Mouse (Mus musculus) spleen, postnatal 36 days (tissue): Measurements from ENCODE around the gene Sdk2.

Experiments
- DNase-seq, 2 experiments: peaks; one replicate each; pipeline ENCODE4 v3.0.0; 2022; ENCODE audit warnings: low spot score in 2 of 2, mixed read lengths in 1 of 2

Sdk2 gene

GRCm38 (mm10) chr11:113930112-113930511 lies 136.7 kb downstream of the Sdk2 start:
- DNase-seq = no peak

GRCm38 (mm10) chr11:113928831-113929230 lies 138.0 kb downstream of the Sdk2 start:
- DNase-seq = no peak

GRCm38 (mm10) chr11:113928291-113928690 lies 138.6 kb downstream of the Sdk2 start:
- no peak for DNase-seq

GRCm38 (mm10) chr11:113927826-113928225 lies 139.0 kb downstream of the Sdk2 start:
- no peak for DNase-seq

GRCm38 (mm10) chr11:113927231-113927630 lies 139.6 kb downstream of the Sdk2 start:
- DNase-seq = no peak

GRCm38 (mm10) chr11:113923137-113923536 lies 143.7 kb downstream of the Sdk2 start:
- no peak for DNase-seq

GRCm38 (mm10) chr11:113903131-113903860 lies 163.6 kb downstream of the Sdk2 start:
- DNase-seq = no peak

- DNase-seq = no peak
Measured at GRCm38 (mm10) chr11:113901906-113902305, 164.9 kb downstream of the Sdk2 start.

GRCm38 (mm10) chr11:113898671-113899070 lies 168.2 kb downstream of the Sdk2 start:
- no peak for DNase-seq

GRCm38 (mm10) chr11:113896006-113896405 lies 170.8 kb downstream of the Sdk2 start:
- DNase-seq = no peak

- DNase-seq = no peak
Measured at GRCm38 (mm10) chr11:113892924-113893323, 173.9 kb downstream of the Sdk2 start.

GRCm38 (mm10) chr11:113892067-113892466 lies 174.8 kb downstream of the Sdk2 start:
- no peak for DNase-seq

GRCm38 (mm10) chr11:113888156-113888750 lies 178.6 kb downstream of the Sdk2 start:
- DNase-seq = no peak

- DNase-seq = no peak
Measured at GRCm38 (mm10) chr11:113886299-113886698, 180.5 kb downstream of the Sdk2 start.

GRCm38 (mm10) chr11:113884962-113885361 lies 181.9 kb downstream of the Sdk2 start:
- no peak for DNase-seq

- no peak for DNase-seq
Measured at GRCm38 (mm10) chr11:113883031-113883430, 183.8 kb downstream of the Sdk2 start.

- no peak for DNase-seq
Measured at GRCm38 (mm10) chr11:113881864-113882263, 185.0 kb downstream of the Sdk2 start.

GRCm38 (mm10) chr11:113867066-113867465 lies 199.8 kb downstream of the Sdk2 start:
- no peak for DNase-seq

GRCm38 (mm10) chr11:113865627-113866026 lies 201.2 kb downstream of the Sdk2 start:
- DNase-seq = peak; percentile 46 to 48

- no peak for DNase-seq
Measured at GRCm38 (mm10) chr11:113863408-113863807, 203.4 kb downstream of the Sdk2 start.

GRCm38 (mm10) chr11:113855661-113856060 lies 211.2 kb downstream of the Sdk2 start:
- no peak for DNase-seq

- DNase-seq = no peak
Measured at GRCm38 (mm10) chr11:113851750-113852149, 215.1 kb downstream of the Sdk2 start.

GRCm38 (mm10) chr11:113849322-113849721 lies 217.5 kb downstream of the Sdk2 start:
- DNase-seq = no peak
